Mouse (Mus musculus) forebrain, embryonic 16.5 days (tissue): ENCODE data around the gene Trim25. TPM values are rescaled to one million over a fixed set of nuclear protein-coding genes. Genes with fewer than 3 reads are reported as not detected.

ENCODE experiments used
- ATAC-seq: fragments of 200-750 bp; cut with Nextera tagmentation; 2 replicates; pipeline ENCODE4 v1.8.0; 2017; ENCODE audit warnings: mild to moderate bottlenecking, moderate library complexity
- H3K27ac ChIP-seq: fragments of 300-500 bp; sonication (generic); 2 replicates; pipeline ENCODE4 v1.5.1; 2014; ENCODE audit warnings: low read length, control low read depth
- H3K27me3 ChIP-seq: fragments of 300-500 bp; sonication (generic); replicated peaks from 2 replicates; pipeline ENCODE4 v1.6.1; 2014; ENCODE audit warnings: low read length; ENCODE audit not compliant: control insufficient read depth, insufficient read depth
- H3K36me3 ChIP-seq: fragments of 300-500 bp; sonication (generic); 2 replicates; pipeline ENCODE4 v1.6.1; 2014; ENCODE audit not compliant: control insufficient read depth, insufficient read depth
- H3K4me1 ChIP-seq: fragments of 300-500 bp; sonication (generic); replicated peaks from 2 replicates; pipeline ENCODE4 v1.6.1; 2014; ENCODE audit warnings: low read length; ENCODE audit not compliant: control insufficient read depth, insufficient read depth
- H3K4me2 ChIP-seq: fragments of 300-500 bp; sonication (generic); 2 replicates; pipeline ENCODE4 v1.6.1; 2014; ENCODE audit warnings: mild to moderate bottlenecking, low read length, control low read depth
- H3K4me3 ChIP-seq: fragments of 300-500 bp; sonication (generic); replicated peaks from 2 replicates; pipeline ENCODE4 v1.5.1; 2014; ENCODE audit warnings: mild to moderate bottlenecking, low read length, control low read depth
- H3K9ac ChIP-seq: fragments of 300-500 bp; sonication (generic); replicated peaks from 2 replicates; pipeline ENCODE4 v1.6.1; 2014; ENCODE audit warnings: low read depth, low read length, control low read depth
- H3K9me3 ChIP-seq: fragments of 300-500 bp; sonication (generic); 2 replicates; pipeline ENCODE4 v1.6.1; 2016; ENCODE audit warnings: low read length; ENCODE audit not compliant: control insufficient read depth
- WGBS: fragments of 180-500 bp; shearing (Covaris S2); extraction: QIAGEN DNeasy Blood & Tissue Kit; methylation state at CpG from one replicate; pipeline ENCODE4 v1.1.7; 2014; 5-methylcytosine and 5-hydroxymethylcytosine counted together
- polyA plus RNA-seq: library from polyadenylated mRNA; unstranded; fragments of >200 nt; fragmentation: Nextera tagmentation; extraction: Ambion mirVana; gene quantifications from 2 replicates; pipeline ENCODE4 v1.2.1, GENCODE M21; 2015

The Trim25 gene
- polyA plus RNA-seq, 1 experiment from 2014 or later = 3.8 TPM

DNA sequence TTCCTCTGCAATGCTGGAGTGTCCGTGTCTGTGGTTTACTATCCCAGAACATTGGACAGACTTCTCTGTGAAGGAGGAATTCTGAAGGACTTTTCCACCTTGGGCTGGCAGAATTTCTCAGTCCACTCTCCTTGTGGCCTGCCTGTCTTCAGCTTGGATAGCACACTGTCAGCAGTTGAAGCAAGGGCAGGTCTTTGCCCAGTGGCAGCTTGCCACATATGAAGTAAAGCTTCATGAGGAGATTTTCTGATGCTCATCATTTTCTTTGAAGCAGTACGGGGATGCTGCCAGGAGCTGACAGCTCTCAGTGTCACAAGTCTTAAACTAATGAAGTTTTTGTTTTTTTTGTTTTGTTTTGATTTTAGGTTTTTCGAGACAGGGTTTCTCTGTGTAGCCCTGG is 40.3 kb upstream of the Trim25 start:
- 85% methylated on average over 3 of the region's 3 CpGs for WGBS
- H3K4me2 ChIP-seq = no peak overlapping the region
- no peaks in the 10 kb centered on the region for H3K27me3 ChIP-seq
- no peak for ATAC-seq
- H3K9ac ChIP-seq = no peak overlapping the region
- no peaks in the 10 kb centered on the region for H3K4me1 ChIP-seq
- H3K4me3 ChIP-seq = no peak overlapping the region
- H3K27ac ChIP-seq = no peak overlapping the region
- no peaks in the 10 kb centered on the region for H3K36me3 ChIP-seq
- no peaks in the 10 kb centered on the region for H3K9me3 ChIP-seq

DNA sequence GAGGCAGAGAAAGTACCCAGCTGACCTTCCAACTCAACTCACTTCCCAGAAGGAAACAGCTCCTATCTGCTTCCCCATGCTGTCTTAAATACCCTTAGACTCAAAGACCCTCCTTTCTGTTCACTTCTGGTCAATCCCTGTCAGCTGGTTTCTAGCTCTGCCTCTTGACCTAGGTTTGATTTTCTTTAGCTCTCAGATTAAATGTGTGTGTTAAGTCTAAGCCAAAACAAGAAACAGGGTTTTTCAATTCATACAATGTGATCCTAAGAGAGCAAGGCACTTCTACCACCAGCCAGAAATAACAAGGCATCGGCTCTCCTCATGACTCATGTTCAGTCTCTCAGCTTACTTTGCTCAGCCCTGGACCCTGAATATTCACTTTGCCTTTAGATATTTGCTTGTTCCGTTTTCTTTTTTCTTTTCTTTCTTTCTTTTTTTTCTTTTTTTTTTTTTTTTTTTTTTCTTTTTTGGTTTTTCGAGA is 32.3 kb upstream of the Trim25 start, which contains the start of gene Elobl:
TSS of gene Elobl (minus strand) at position 51 of the 481 bp plus-strand sequence.
- H3K27me3 ChIP-seq = no peaks in the 10 kb centered on the region
- H3K4me3 ChIP-seq = no peak within 1 kb of the TSS
- no peaks in the 10 kb centered on the region for H3K9me3 ChIP-seq
- H3K4me2 ChIP-seq = no peak within 1 kb of the TSS
- H3K9ac ChIP-seq = no peak within 1 kb of the TSS
- no peaks in the 10 kb centered on the region for H3K36me3 ChIP-seq
- 97% methylated on average over 2 of the region's 3 CpGs for WGBS
- H3K4me1 ChIP-seq = no peaks in the 10 kb centered on the region
- ATAC-seq = no peak
- H3K27ac ChIP-seq = no peak within 1 kb of the TSS

GRCm38 (mm10) chr11:88970202-88970732 is 28.9 kb upstream of the Trim25 start, which contains the start of gene Coil:
Coil (plus strand) TSS chr11:88970252.
- ATAC-seq = no peak
- 42% methylated on average over 2 of the region's 2 CpGs for WGBS
- Histone ChIP-seq H3K36me3 (no peaks in the 10 kb centered on the region), H3K27me3 (no peaks in the 10 kb centered on the region), H3K27ac (no peak within 1 kb of the TSS), H3K9me3 (no peaks in the 10 kb centered on the region), H3K9ac (no peak within 1 kb of the TSS), H3K4me2 (no peak within 1 kb of the TSS), H3K4me1 (peaks cover 7% of the 10 kb centered on the region; the same call in 1 of the 2 replicates), H3K4me3 (no peak within 1 kb of the TSS)

- peaks cover 14% of the 10 kb centered on the region for H3K4me1 ChIP-seq
- H3K4me3 ChIP-seq = peak overlapping the region; percentile 73
- peak overlapping the region; percentile 83 for H3K27ac ChIP-seq
- peak overlapping the region; percentile 65 for H3K4me2 ChIP-seq
- H3K9me3 ChIP-seq = no peaks in the 10 kb centered on the region
- H3K27me3 ChIP-seq = no peaks in the 10 kb centered on the region
- H3K36me3 ChIP-seq = no peaks in the 10 kb centered on the region
- WGBS = under 1% methylated on average over 54 of the region's 62 CpGs
- peak overlapping the region; percentile 82 for H3K9ac ChIP-seq
- peak; percentile 92 for ATAC-seq
Measured at GRCm38 (mm10) chr11:88973776-88974701, 25.1 kb upstream of the Trim25 start.

- Histone ChIP-seq H3K9me3 (no peaks in the 10 kb centered on the region), H3K9ac (no peak overlapping the region), H3K27me3 (no peaks in the 10 kb centered on the region), H3K4me3 (no peak overlapping the region), H3K4me1 (peaks cover 14% of the 10 kb centered on the region), H3K27ac (no peak overlapping the region), H3K4me2 (no peak overlapping the region), H3K36me3 (no peaks in the 10 kb centered on the region)
- 85% methylated on average over 2 of the region's 2 CpGs for WGBS
- no peak for ATAC-seq
Measured at GRCm38 (mm10) chr11:88976320-88976719, 22.9 kb upstream of the Trim25 start.

DNA sequence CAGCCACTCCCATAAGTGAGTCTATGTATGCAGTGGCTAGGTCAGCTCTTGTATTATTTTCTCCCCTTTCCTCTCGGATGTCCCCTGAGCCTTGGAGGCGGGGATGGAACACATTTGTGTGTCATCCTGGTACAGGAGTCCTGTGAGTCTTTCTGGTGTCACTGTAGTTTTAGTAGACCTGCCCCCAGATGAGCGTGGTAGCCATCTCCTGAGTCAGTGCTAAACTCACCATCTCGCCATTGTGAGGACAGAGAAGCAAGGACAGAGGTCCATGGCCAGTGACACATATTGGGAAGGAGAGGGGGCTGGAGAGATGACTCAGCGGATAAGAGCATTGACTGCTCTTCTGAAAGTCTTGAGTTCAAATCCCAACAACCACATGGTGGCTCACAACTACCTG is 22.0 kb upstream of the Trim25 start:
- 95% methylated on average over 5 of the region's 5 CpGs for WGBS
- no peak for ATAC-seq
- Histone ChIP-seq H3K9ac (no peak overlapping the region), H3K27ac (no peak overlapping the region), H3K9me3 (no peaks in the 10 kb centered on the region), H3K4me2 (no peak overlapping the region), H3K4me3 (no peak overlapping the region), H3K4me1 (peaks cover 14% of the 10 kb centered on the region), H3K36me3 (0 out of 2 replicates have a peak, but pooled peaks cover 3% of the 10 kb centered on the region), H3K27me3 (no peaks in the 10 kb centered on the region)

DNA sequence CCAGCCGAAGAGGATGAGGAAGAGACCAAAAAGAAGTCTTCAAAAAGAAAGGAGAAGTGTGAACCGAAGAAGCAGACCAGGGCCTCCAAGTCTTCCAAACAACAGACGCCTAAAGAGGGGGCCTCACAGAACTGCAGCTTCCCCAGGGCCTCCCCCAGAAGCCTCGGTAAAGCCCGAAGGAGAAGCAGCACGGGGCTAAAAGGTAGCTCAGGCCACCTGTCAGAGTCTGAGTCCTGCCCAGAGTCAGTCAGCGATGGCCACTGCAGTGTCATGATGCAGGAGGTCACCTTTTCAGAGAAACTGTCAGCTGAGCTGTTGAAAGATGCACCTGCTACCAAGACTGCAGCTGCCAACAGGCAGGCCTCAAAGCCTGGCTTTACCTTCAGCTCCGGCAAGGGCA is 17.8 kb upstream of the Trim25 start:
- H3K36me3 ChIP-seq = peaks cover 15% of the 10 kb centered on the region; the same call in 1 of the 2 replicates
- no peak overlapping the region for H3K27ac ChIP-seq
- H3K4me1 ChIP-seq = no peaks in the 10 kb centered on the region
- no peak overlapping the region for H3K9ac ChIP-seq
- WGBS = 85% methylated on average over 8 of the region's 8 CpGs
- no peak overlapping the region for H3K4me3 ChIP-seq
- H3K4me2 ChIP-seq = no peak overlapping the region
- H3K9me3 ChIP-seq = no peaks in the 10 kb centered on the region
- ATAC-seq = no peak
- no peaks in the 10 kb centered on the region for H3K27me3 ChIP-seq

- peaks cover 27% of the 10 kb centered on the region for H3K36me3 ChIP-seq
- WGBS = 89% methylated on average over 10 of the region's 10 CpGs
- H3K4me2 ChIP-seq = no peak overlapping the region
- no peaks in the 10 kb centered on the region for H3K4me1 ChIP-seq
- no peak overlapping the region for H3K9ac ChIP-seq
- no peaks in the 10 kb centered on the region for H3K9me3 ChIP-seq
- no peak overlapping the region for H3K4me3 ChIP-seq
- H3K27me3 ChIP-seq = no peaks in the 10 kb centered on the region
- ATAC-seq = no peak
- H3K27ac ChIP-seq = no peak overlapping the region
Measured at GRCm38 (mm10) chr11:88986616-88987015, 12.6 kb upstream of the Trim25 start.

- no peaks in the 10 kb centered on the region for H3K27me3 ChIP-seq
- H3K27ac ChIP-seq = no peak overlapping the region
- peaks cover 21% of the 10 kb centered on the region for H3K36me3 ChIP-seq
- H3K9ac ChIP-seq = no peak overlapping the region
- no peaks in the 10 kb centered on the region for H3K4me1 ChIP-seq
- 76% methylated on average over 5 of the region's 5 CpGs for WGBS
- no peak for ATAC-seq
- H3K4me3 ChIP-seq = no peak overlapping the region
- no peaks in the 10 kb centered on the region for H3K9me3 ChIP-seq
- H3K4me2 ChIP-seq = no peak overlapping the region
Measured at GRCm38 (mm10) chr11:88988956-88989355, 10.2 kb upstream of the Trim25 start.
